Mouse (Mus musculus) cerebellum, adult 2 months (tissue): ENCODE results near the gene Timm17b.
A peak's percentile ranks its signal among the peaks of the same experiment; 100 is the strongest.

Source experiments
- CTCF ChIP-seq: fragments of 200-500 bp; IDR thresholded peaks from 2 replicates; pipeline ENCODE4 v1.5.1; 2011; ENCODE audit warnings: low read depth, mild to moderate bottlenecking, control low read depth, low read length, moderate library complexity, borderline replicate concordance; ENCODE audit not compliant: insufficient read depth
- POLR2A ChIP-seq: fragments of 200-500 bp; IDR thresholded peaks from 2 replicates; pipeline ENCODE4 v1.6.1; 2011; ENCODE audit warnings: low read length, control low read depth, borderline replicate concordance; ENCODE audit not compliant: insufficient read depth

DNA sequence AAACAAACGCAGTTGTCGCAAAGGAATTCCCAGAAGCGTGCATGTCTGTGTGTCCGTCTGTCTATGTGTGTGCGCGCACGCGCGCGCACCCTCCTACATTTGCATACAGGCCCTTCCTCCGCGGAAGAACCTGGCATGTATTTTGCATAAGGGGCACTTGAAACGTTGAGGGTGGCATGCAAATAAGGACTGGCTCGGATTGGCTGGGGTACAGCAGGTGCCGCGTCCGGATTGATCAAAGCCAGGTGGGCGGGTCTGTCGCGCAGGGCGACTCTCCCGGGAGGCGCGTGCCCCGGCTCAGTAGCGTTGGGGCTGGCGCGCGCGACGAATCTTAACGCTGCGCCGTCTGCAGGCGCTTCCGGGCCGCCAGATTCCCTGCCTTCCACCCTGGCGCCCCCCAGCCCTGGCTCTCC lies 21.1 kb upstream of the Timm17b start, which contains the start of gene Pim2:
- TF ChIP-seq CTCF (no peak), POLR2A (peak; percentile 57; the same call in 1 of the 2 replicates)
